Mouse (Mus musculus): ENCODE data around the gene Tmem52. TPM values are rescaled to one million over a fixed set of nuclear protein-coding genes. Genes with fewer than 3 reads are reported as not detected.
"Not testable (repeated sequence)": the region's sequence is repeated elsewhere in the genome, so short reads cannot be mapped to it uniquely, and the experiment has no call there.

Tmem52 gene
- polyA plus RNA-seq, 1 experiment from 2014 or later: not detected

DNA sequence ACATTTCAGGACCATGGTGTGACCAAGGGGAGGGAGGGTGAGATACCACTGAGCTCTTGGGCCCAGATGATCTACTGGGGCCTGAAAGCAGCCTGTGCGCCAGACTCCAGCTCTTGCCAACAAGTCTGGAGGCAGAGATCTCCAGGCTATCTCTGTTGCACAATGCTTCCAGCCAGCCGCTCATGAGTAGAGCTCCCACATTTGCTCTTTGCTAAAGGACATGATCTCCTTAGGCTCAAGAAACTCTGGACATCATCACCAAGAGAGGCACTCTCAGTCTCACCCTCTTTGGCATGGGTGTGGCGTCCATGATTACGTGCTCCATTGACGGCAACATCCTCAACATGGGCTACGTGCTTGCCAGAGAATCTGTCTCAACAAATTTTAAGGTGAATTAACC lies 5.3 kb upstream of the Tmem52 start:
- Histone ChIP-seq H3K4me2 (no peak overlapping the region), H3K36me3 (replicated peaks) (no peaks in the 10 kb centered on the region), H3K27ac (no peak overlapping the region), H3K4me3 (replicated peaks) (no peak overlapping the region), H3K9me3 (no peaks in the 10 kb centered on the region), H3K27me3 (peaks cover 3% of the 10 kb centered on the region; the same call in 1 of the 2 replicates), H3K9ac (no peak overlapping the region), H3K4me1 (no peaks in the 10 kb centered on the region)
- 86% methylated on average over 6 of the region's 6 CpGs for WGBS
- no peak for ATAC-seq (ENCODE audit: low FRiP score)

DNA sequence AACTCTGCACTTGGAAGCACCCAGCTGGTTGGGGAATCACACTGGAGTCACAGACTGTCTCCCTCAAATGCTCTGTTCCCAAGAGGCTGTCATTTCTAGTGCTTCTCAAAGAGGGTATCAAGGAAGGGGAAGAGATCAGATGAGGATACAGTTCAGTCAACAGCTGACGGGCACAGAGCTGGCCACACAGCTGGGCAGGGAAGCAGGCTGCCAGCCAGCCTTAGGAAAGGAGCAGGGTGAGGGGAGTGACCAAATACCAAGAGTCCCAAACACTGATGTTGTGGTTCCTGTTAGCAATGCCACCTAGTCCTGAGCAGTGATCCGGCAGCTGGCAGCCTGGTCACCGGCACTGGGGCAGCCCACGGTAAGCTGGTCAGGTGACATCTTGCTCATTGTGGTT lies 4.9 kb upstream of the Tmem52 start:
- ATAC-seq (ENCODE audit: low FRiP score): no peak
- Histone ChIP-seq H3K9ac (no peak overlapping the region), H3K4me1 (peaks cover 3% of the 10 kb centered on the region), H3K27me3 (peaks cover 8% of the 10 kb centered on the region; the same call in 1 of the 2 replicates), H3K4me3 (replicated peaks) (no peak overlapping the region), H3K36me3 (replicated peaks) (no peaks in the 10 kb centered on the region), H3K9me3 (no peaks in the 10 kb centered on the region), H3K4me2 (no peak overlapping the region), H3K27ac (no peak overlapping the region)
- WGBS: 93% methylated on average over 4 of the region's 4 CpGs

DNA sequence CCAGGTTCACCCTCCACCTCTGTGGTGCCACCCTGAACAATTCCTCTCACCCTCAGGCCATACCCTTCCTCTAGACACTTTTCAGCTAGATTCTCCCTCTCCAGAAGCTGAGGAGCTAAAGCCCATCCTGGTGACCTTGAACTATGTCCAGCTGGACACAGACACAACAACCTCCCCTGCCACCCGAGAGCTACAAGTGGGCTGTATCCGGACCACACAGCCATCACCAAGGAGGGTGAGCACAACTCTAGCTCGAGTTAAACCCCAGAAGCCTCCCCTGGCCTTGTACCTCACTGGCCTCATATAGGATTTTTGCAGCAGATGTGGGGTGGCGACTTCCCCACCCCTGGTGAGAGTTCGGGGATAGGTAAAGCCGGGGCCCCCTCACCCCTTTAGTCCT lies 3.3 kb upstream of the Tmem52 start:
- Histone ChIP-seq H3K27me3 (peaks cover 14% of the 10 kb centered on the region; the same call in 1 of the 2 replicates), H3K27ac (no peak overlapping the region), H3K9me3 (no peaks in the 10 kb centered on the region), H3K36me3 (replicated peaks) (no peaks in the 10 kb centered on the region), H3K4me2 (no peak overlapping the region), H3K4me1 (peaks cover 7% of the 10 kb centered on the region), H3K4me3 (replicated peaks) (no peak overlapping the region), H3K9ac (no peak overlapping the region)
- ATAC-seq (ENCODE audit: low FRiP score): no peak
- WGBS: 82% methylated on average over 6 of the region's 6 CpGs

DNA sequence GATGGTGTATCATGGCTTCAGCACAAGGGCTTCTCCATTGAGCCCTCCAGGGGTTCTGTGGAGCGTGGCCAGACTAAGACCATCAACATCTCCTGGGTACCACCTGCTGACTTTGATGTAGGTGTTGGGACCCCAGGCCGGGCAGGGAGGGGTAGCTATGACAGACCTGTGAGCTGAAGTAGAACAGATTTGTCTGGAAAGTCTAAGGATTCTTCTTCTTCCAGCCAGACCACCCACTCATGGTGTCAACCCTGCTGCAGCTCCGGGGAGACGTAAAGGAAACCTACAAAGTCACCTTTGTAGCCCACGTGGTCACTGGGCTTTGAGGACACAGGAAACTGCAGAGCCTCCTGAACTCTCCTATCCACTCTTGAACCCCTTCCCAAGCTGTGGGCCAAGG lies 2.8 kb upstream of the Tmem52 start:
- Histone ChIP-seq H3K9me3 (no peaks in the 10 kb centered on the region), H3K4me3 (replicated peaks) (no peak overlapping the region), H3K36me3 (replicated peaks) (no peaks in the 10 kb centered on the region), H3K4me1 (peaks cover 7% of the 10 kb centered on the region), H3K27me3 (peaks cover 13% of the 10 kb centered on the region; the same call in 1 of the 2 replicates), H3K9ac (no peak overlapping the region), H3K27ac (no peak overlapping the region), H3K4me2 (no peak overlapping the region)
- 88% methylated on average over 5 of the region's 5 CpGs for WGBS
- ATAC-seq (ENCODE audit: low FRiP score): no peak

DNA sequence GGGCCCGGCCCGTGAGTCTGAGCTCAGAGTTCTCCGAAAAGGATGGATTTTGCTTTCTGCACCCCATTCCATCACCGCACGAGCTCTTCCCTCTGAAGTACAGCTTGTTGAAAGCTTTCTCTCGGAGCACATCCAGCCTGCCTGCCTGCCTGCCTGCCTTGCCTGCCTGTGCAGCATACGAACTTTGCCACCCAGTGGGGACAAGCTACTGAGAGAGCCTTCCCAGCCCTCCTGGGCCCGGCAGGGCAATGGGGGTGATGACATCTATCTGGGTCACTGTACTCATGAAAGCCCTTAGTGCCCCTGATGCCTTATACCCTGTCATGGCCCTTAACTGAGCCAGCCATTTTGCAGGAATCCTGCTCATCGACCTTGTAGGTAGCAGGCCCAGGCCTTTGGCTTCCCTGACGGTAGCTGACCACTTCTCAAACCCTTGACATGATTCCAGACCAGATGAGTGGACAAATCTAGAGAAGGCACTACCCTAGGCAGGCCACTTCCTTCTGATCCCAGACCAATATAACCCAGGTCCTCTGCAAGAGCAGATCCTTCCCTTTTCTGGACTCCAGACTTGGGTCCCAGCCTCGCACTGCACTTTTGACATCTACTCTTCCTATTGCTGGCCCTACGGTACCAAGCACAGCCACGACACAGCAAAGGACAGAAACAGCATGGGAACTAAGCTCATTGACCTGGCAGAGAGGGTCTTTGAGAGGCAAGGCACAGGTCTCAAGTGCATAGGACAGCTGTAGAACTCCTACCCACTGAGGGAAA lies 1.5 kb upstream of the Tmem52 start:
- peaks cover 16% of the 10 kb centered on the region; the same call in 1 of the 2 replicates for H3K27me3 ChIP-seq
- no peak overlapping the region for H3K4me3 ChIP-seq (replicated peaks)
- H3K36me3 ChIP-seq (replicated peaks): no peaks in the 10 kb centered on the region
- H3K9me3 ChIP-seq: no peaks in the 10 kb centered on the region
- H3K4me2 ChIP-seq: no peak overlapping the region
- no peak overlapping the region for H3K9ac ChIP-seq
- H3K4me1 ChIP-seq: peaks cover 7% of the 10 kb centered on the region
- WGBS: 79% methylated on average over 13 of the region's 13 CpGs
- no peak for ATAC-seq (ENCODE audit: low FRiP score)
- no peak overlapping the region for H3K27ac ChIP-seq

DNA sequence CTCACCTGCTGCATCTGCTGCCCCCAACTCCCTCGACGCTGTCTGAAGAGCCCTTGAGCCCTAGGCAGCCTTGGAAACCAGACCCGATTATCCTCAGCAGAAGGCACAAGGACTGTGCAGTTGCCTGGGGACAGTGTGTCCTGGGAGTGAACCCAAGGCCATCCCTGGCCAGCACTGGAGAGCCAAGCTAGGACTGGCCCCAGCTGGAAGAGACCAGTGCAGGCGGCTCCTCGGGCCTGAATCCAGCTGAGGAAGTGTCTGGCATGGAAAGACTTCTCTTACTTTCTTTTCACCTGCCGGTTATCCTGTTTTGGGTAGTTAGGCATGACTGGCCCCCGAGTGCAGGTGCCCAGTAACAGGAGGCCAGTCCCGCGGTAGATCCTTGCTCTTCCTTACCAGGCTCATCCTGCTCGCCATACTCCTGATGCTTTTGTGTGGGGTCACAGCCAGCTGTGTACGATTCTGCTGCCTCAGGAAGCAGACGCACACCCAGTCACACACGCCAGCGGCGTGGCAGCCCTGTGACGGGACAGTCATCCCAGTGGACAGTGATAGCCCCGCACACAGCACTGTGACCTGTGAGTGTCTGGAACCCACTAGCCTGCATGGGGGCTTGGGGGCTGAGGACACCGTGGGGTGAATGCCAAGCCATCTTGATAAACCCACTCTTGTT lies 812 bp downstream of the Tmem52 start:
- no peak overlapping the region for H3K4me3 ChIP-seq (replicated peaks)
- H3K36me3 ChIP-seq (replicated peaks): no peaks in the 10 kb centered on the region
- WGBS: 84% methylated on average over 18 of the region's 18 CpGs
- no peak overlapping the region; the same call in 1 of the 2 replicates for H3K9ac ChIP-seq
- H3K4me1 ChIP-seq: peaks cover 7% of the 10 kb centered on the region
- H3K27ac ChIP-seq: no peak overlapping the region
- ATAC-seq (ENCODE audit: low FRiP score): no peak
- peak overlapping the region; percentile 45 for H3K4me2 ChIP-seq
- H3K9me3 ChIP-seq: no peaks in the 10 kb centered on the region
- H3K27me3 ChIP-seq: peaks cover 16% of the 10 kb centered on the region; the same call in 1 of the 2 replicates

DNA sequence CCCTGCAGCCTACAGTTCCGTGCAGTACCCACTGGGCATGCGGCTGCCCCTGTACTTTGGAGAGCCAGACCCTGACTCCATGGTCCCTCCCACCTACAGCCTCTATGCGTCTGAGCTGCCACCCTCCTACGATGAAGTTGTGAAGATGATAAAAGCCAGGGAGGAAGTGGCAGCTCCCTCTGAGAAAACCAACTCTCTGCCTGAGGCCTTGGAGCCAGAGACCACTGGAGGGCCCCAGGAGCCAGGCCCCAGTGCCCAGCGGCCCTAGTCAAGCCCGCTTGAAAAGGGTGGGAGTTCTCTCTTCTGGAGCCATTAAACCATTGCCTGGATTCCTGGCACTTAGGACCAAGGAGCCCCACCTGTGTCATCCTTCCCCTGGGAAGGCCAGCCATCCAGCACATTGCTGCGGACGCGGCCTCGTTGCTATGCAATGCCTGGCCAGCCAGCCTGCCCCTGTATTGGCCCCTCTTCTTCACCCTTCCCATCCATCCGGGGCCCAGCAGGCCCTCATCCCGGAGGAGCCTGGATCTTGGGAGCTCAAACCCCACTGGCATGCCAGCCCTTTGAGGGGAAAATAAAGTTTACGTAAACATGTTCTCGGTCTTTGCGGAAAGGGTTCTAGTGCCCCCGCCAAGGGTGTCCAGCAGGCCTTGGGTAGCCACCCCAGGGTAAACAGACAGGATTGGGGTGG lies 1.5 kb downstream of the Tmem52 start:
- H3K9me3 ChIP-seq: no peaks in the 10 kb centered on the region
- WGBS: 88% methylated on average over 16 of the region's 16 CpGs
- peaks cover 7% of the 10 kb centered on the region for H3K4me1 ChIP-seq
- no peak for ATAC-seq (ENCODE audit: low FRiP score)
- H3K27ac ChIP-seq: no peak overlapping the region
- H3K4me2 ChIP-seq: no peak overlapping the region
- H3K36me3 ChIP-seq (replicated peaks): no peaks in the 10 kb centered on the region
- no peak overlapping the region for H3K4me3 ChIP-seq (replicated peaks)
- peaks cover 16% of the 10 kb centered on the region; the same call in 1 of the 2 replicates for H3K27me3 ChIP-seq
- no peak overlapping the region for H3K9ac ChIP-seq

DNA sequence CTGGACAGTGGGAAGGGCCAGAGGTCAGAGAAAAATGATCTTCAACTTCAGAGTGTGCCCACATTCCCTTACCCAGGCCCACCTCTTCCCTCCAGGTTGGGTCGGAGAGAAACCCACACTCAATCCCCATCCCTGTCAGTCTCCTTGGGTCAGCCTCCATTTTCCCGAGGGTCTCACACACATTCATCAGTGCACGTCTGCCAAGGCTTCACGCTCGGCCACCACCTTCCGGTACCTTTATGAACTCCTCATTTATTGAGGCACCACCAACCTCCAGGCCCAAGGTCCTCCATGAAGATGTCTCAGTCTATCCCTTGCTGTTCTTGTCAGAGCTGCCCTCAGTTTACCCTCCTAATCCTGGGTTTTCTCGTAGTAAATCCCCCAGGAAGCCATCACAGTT lies 2.1 kb downstream of the Tmem52 start:
- H3K27me3 ChIP-seq: peaks cover 16% of the 10 kb centered on the region; the same call in 1 of the 2 replicates
- no peak for ATAC-seq (ENCODE audit: low FRiP score)
- no peaks in the 10 kb centered on the region for H3K9me3 ChIP-seq
- 84% methylated on average over 7 of the region's 7 CpGs for WGBS
- peaks cover 7% of the 10 kb centered on the region for H3K4me1 ChIP-seq
- no peak overlapping the region for H3K4me2 ChIP-seq
- no peak overlapping the region for H3K27ac ChIP-seq
- H3K36me3 ChIP-seq (replicated peaks): no peaks in the 10 kb centered on the region
- no peak overlapping the region for H3K4me3 ChIP-seq (replicated peaks)
- H3K9ac ChIP-seq: no peak overlapping the region

DNA sequence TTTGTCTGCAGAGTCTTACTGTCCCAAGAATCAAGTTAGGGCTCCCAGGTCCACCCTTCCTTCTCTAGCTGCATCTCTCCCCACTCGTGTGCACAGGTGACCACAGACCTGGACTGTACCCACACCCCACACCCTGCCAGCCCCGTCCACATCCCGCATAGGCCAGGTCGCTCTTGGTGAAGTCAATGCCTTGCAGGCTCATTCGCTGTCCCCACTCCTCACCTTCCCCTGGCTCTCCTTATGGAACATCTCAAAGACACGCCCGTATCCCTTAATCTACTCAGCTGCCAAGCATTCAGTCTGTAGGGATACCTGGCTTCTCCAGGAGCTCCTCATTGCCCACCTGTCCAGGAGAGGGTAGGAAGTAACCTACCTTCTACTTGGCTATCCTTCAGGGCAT lies 2.5 kb downstream of the Tmem52 start:
- Histone ChIP-seq H3K9ac (no peak overlapping the region), H3K4me1 (peaks cover 7% of the 10 kb centered on the region), H3K4me3 (replicated peaks) (no peak overlapping the region), H3K36me3 (replicated peaks) (no peaks in the 10 kb centered on the region), H3K9me3 (no peaks in the 10 kb centered on the region), H3K27ac (no peak overlapping the region), H3K27me3 (peaks cover 16% of the 10 kb centered on the region; the same call in 1 of the 2 replicates), H3K4me2 (no peak overlapping the region)
- WGBS: 91% methylated on average over 7 of the region's 7 CpGs
- no peak for ATAC-seq (ENCODE audit: low FRiP score)

DNA sequence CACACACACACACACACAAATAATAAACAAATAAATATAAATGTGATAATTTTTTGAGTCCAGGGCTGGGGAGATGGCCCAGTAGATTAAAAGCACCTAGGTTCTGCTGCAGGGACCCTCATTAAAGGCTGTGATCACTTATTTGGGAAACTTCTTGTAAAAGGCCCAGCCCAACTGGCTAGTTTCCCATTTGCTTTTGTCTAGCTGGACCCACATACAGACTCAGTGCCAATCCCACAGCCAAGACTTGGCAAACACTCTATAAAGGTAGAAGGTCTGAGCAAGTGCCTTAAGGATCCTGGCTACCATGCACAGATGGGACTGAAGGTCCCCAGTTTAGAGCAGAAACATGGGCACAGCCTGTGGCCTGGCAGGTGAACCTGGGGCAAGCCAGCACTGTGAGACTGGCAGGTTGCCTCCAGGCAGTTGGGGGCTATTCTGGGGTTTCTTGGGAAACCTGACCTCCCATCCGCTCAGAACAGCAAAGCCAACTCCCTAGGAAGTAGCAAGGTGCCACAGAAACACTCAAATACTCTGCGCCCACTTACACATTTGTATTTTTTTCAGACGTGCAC lies 3.9 kb downstream of the Tmem52 start:
- Histone ChIP-seq H3K36me3 (replicated peaks) (no peaks in the 10 kb centered on the region), H3K27ac (no peak overlapping the region), H3K4me1 (peaks cover 7% of the 10 kb centered on the region), H3K4me2 (no peak overlapping the region), H3K9me3 (no peaks in the 10 kb centered on the region), H3K4me3 (replicated peaks) (no peak overlapping the region), H3K9ac (no peak overlapping the region), H3K27me3 (peaks cover 16% of the 10 kb centered on the region)
- ATAC-seq (ENCODE audit: low FRiP score): no peak
- 78% methylated on average over 3 of the region's 3 CpGs for WGBS

DNA sequence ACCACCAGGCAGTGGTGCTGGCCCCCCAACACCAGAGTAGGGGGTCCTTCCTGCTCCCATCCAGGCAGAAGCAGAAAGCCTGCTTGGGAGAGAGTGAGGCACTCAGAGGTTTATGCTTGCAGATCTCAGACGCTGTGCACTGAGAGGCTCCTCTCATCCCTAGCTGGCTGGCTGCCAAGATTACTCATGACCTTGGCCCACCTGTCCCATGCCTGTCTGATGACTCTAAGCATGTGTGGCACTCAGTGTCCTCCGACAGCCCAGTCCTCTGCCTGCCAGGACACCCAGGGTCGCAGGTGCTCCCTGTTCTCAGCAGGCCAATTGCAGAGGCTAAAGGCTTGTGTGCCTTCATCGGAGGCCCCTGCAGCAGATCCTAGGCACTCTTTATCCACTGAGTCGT lies 4.4 kb downstream of the Tmem52 start:
- Histone ChIP-seq H3K4me1 (peaks cover 7% of the 10 kb centered on the region), H3K27me3 (peaks cover 16% of the 10 kb centered on the region), H3K4me3 (replicated peaks) (no peak overlapping the region), H3K27ac (no peak overlapping the region), H3K9ac (no peak overlapping the region), H3K36me3 (replicated peaks) (no peaks in the 10 kb centered on the region), H3K4me2 (no peak overlapping the region), H3K9me3 (no peaks in the 10 kb centered on the region)
- 66% methylated on average over 5 of the region's 5 CpGs for WGBS
- ATAC-seq (ENCODE audit: low FRiP score): no peak

DNA sequence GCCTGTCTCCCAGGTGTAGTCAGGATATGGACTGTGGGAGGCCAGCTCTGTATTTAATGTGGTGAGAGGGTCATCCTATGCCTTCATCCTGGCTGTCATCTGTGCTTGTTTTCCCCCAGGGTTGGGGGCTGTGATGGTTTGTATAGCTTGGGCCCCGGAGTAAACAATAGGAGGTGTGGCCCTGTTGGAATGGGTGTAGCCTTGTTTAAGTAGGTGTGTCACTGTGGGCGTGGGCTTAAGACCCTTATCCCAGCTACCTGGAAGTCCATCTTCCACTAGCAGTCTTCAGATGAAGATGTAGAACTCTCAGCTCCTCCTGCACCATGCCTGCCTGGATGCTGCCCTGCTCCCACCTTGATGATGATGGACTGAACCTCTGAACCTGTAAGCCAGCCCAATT lies 4.9 kb downstream of the Tmem52 start:
- WGBS: 56% methylated on average over 2 of the region's 2 CpGs

More for the DNA sequence above, 4.9 kb downstream of the Tmem52 start:
- H3K4me1 ChIP-seq; H3K4me3 ChIP-seq (replicated peaks); H3K36me3 ChIP-seq (replicated peaks); H3K9ac ChIP-seq; H3K4me2 ChIP-seq; H3K27ac ChIP-seq; ATAC-seq (ENCODE audit: low FRiP score); H3K9me3 ChIP-seq: not testable (repeated sequence)
- peaks cover 14% of the 10 kb centered on the region for H3K27me3 ChIP-seq

Measured in forebrain, embryonic 12.5 days (tissue).